Mouse (Mus musculus) erythroblast, embryonic 14.5 days (primary cell): Measurements from ENCODE around the gene Rpp25l. TPM values are rescaled to one million over a fixed set of nuclear protein-coding genes. Genes with fewer than 3 reads are reported as not detected.
"Not testable (repeated sequence)": the region's sequence is repeated elsewhere in the genome, so short reads cannot be mapped to it uniquely, and the experiment has no call there.

Experiments
- H3K27me3 ChIP-seq: 2 replicates; pipeline ENCODE4 v1.6.1; 2012; ENCODE audit warnings: inconsistent platforms; ENCODE audit not compliant: control insufficient read depth
- H3K36me3 ChIP-seq: 2 replicates; pipeline ENCODE4 v1.6.1; 2012; ENCODE audit warnings: mild to moderate bottlenecking, inconsistent platforms; ENCODE audit not compliant: control insufficient read depth
- H3K4me1 ChIP-seq: 2 replicates; pipeline ENCODE4 v1.6.1; 2012; ENCODE audit warnings: inconsistent platforms; ENCODE audit not compliant: control insufficient read depth
- H3K4me3 ChIP-seq: replicated peaks from 2 replicates; pipeline ENCODE3; 2012; ENCODE audit warnings: moderate library complexity, mild to moderate bottlenecking, inconsistent platforms
- H3K9me3 ChIP-seq: 2 replicates; pipeline ENCODE4 v1.6.1; 2012; ENCODE audit warnings: low read length, inconsistent platforms, mixed read lengths; ENCODE audit not compliant: control insufficient read depth
- GATA1 ChIP-seq: IDR thresholded peaks from 2 replicates; pipeline ENCODE4 v1.6.1; 2012; ENCODE audit warnings: low read length, inconsistent platforms, mixed read lengths
- TAL1 ChIP-seq: IDR thresholded peaks from 3 replicates; pipeline ENCODE4 v1.6.1; 2012; ENCODE audit warnings: low read length, inconsistent platforms, mixed read lengths
- polyA plus RNA-seq: library from polyadenylated mRNA; stranded (reverse); fragments of >175 nt; gene quantifications from 2 replicates; pipeline ENCODE4 v1.2.3, GENCODE M21; 2012

The Rpp25l gene
- polyA plus RNA-seq, 1 experiment: 7.5 TPM

DNA sequence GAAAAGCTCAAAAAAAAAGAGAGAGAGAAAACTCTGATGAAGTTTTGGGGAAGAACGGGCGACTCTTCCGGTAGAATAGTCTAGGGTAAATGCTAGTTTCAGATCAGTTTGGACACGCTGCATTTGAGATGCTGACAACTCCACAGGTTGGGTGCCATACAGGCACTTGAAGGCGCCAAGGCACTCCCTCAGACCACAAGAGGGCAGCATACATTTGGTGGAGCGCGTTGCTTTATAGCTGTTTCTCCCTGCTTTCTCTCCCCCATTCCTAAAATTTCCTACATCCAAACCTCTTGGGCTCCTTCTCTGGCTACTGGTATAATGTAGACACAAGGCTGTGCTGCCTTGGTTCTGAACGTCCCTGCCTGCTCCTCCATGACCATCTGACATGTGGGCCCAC is 942 bp upstream of the Rpp25l start:
- H3K27me3 ChIP-seq: no peaks in the 10 kb centered on the region
- peak overlapping the region; percentile 29 for H3K4me3 ChIP-seq
- H3K4me1 ChIP-seq: peaks cover 35% of the 10 kb centered on the region
- H3K36me3 ChIP-seq: peaks cover 65% of the 10 kb centered on the region
- TF ChIP-seq TAL1 (no peak), GATA1 (no peak)
- no peaks in the 10 kb centered on the region for H3K9me3 ChIP-seq

- Histone ChIP-seq H3K27me3 (peaks cover 10% of the 10 kb centered on the region), H3K4me1 (peaks cover 35% of the 10 kb centered on the region), H3K9me3 (no peaks in the 10 kb centered on the region), H3K36me3 (peaks cover 48% of the 10 kb centered on the region), H3K4me3 (peak overlapping the region; percentile 73)
- no peak for TF ChIP-seq TAL1
- no peak for TF ChIP-seq GATA1
Measured at GRCm38 (mm10) chr4:41712421-41713196, 725 bp downstream of the Rpp25l start.

- no peak for TF ChIP-seq TAL1
- no peak for TF ChIP-seq GATA1
- H3K27me3 ChIP-seq: peaks cover 18% of the 10 kb centered on the region
- H3K4me3 ChIP-seq: peak overlapping the region; percentile 73
- peaks cover 40% of the 10 kb centered on the region for H3K36me3 ChIP-seq
- peaks cover 41% of the 10 kb centered on the region for H3K4me1 ChIP-seq
- H3K9me3 ChIP-seq: no peaks in the 10 kb centered on the region
Measured at GRCm38 (mm10) chr4:41711705-41712375, 1.5 kb downstream of the Rpp25l start.

- Histone ChIP-seq H3K4me3 (no peak overlapping the region), H3K36me3 (peaks cover 25% of the 10 kb centered on the region), H3K4me1 (peaks cover 41% of the 10 kb centered on the region), H3K9me3 (no peaks in the 10 kb centered on the region), H3K27me3 (peaks cover 34% of the 10 kb centered on the region)
- no peak for TF ChIP-seq TAL1
Measured at GRCm38 (mm10) chr4:41710229-41710628, 3.1 kb downstream of the Rpp25l start.

- peaks cover 27% of the 10 kb centered on the region for H3K4me1 ChIP-seq
- no peak for TF ChIP-seq TAL1
- TF ChIP-seq GATA1: no peak
- H3K9me3 ChIP-seq: no peaks in the 10 kb centered on the region
- H3K36me3 ChIP-seq: peaks cover 17% of the 10 kb centered on the region
- H3K27me3 ChIP-seq: peaks cover 49% of the 10 kb centered on the region
- no peak overlapping the region for H3K4me3 ChIP-seq
Measured at GRCm38 (mm10) chr4:41708192-41708745, 5.1 kb downstream of the Rpp25l start.

- Histone ChIP-seq H3K36me3 (peaks cover 13% of the 10 kb centered on the region), H3K9me3 (no peaks in the 10 kb centered on the region), H3K4me1 (peaks cover 17% of the 10 kb centered on the region), H3K4me3 (no peak overlapping the region), H3K27me3 (peaks cover 50% of the 10 kb centered on the region)
- TF ChIP-seq GATA1 (no peak), TAL1 (no peak)
Measured at GRCm38 (mm10) chr4:41707011-41707535, 6.3 kb downstream of the Rpp25l start.

DNA sequence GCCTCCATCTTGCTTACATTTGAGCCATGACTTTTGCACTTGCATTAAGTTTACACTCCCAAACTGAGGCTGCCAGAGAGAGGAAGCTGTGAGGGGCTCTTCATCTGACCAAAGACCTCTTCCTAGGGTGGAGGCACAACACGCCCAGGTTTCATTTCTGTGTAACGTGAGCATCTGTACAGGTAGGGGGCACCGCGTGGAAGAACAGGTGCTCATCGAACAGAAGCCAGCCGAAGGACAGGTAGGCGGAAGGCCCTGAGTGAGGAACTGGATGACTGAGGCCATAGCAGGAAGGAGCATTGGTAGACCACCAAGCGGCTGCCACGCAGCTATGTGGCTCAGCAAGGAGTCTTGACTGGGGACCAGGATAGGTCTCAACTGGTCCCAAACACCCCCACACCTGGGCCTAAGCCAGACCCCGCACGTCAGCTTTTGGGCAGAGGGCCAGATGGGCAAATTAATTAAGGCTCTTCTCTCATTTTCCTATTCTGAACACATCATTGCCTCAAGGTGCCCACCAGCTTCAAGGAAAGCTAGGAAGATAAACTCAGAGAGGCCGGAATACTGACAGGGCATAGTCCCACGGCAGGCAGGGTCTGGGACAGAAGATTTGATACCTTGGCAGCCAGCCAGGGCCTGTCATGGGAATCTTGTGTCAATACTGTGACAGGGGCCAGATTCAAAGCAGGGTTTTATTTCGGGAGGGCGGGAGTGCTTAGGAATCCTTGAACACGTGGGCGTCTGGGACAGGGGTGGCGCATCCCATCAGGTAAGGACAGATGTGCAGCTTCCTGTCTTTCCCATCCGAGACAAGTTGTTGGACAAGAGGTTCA is 7.2 kb downstream of the Rpp25l start:
- Histone ChIP-seq H3K4me3 (no peak overlapping the region), H3K4me1 (peaks cover 9% of the 10 kb centered on the region), H3K36me3 (peaks cover 4% of the 10 kb centered on the region), H3K27me3 (peaks cover 50% of the 10 kb centered on the region), H3K9me3 (no peaks in the 10 kb centered on the region)
- TF ChIP-seq GATA1 (no peak), TAL1 (no peak)

GRCm38 (mm10) chr4:41704651-41705050 is 8.7 kb downstream of the Rpp25l start:
- peaks cover 50% of the 10 kb centered on the region for H3K27me3 ChIP-seq
- no peaks in the 10 kb centered on the region for H3K9me3 ChIP-seq
- H3K36me3 ChIP-seq: no peaks in the 10 kb centered on the region
- TF ChIP-seq TAL1: no peak
- TF ChIP-seq GATA1: no peak
- H3K4me1 ChIP-seq: peaks cover 6% of the 10 kb centered on the region
- no peak overlapping the region for H3K4me3 ChIP-seq

DNA sequence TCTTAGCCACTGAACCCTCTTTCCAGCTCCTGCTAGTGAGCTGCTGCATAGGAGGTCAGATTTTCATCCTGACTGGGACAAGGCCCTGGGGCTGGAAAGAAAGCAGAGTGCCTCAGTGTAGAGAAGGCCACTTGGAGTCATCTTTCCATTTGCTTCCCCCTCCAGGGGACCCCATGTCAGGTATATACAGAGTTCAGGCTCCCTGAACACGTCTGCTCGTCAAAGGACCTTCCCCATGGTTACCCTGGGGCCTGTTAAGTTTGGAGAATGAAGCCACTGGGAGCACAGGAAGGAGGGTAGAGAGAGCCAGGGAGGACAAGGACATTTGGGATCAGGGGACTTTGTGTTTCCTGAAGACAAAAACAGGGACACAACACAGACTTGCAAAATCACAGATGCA is 11.1 kb downstream of the Rpp25l start:
- H3K4me1 ChIP-seq, H3K4me3 ChIP-seq, H3K9me3 ChIP-seq, H3K36me3 ChIP-seq: not testable (repeated sequence)
- peaks cover 53% of the 10 kb centered on the region for H3K27me3 ChIP-seq

DNA sequence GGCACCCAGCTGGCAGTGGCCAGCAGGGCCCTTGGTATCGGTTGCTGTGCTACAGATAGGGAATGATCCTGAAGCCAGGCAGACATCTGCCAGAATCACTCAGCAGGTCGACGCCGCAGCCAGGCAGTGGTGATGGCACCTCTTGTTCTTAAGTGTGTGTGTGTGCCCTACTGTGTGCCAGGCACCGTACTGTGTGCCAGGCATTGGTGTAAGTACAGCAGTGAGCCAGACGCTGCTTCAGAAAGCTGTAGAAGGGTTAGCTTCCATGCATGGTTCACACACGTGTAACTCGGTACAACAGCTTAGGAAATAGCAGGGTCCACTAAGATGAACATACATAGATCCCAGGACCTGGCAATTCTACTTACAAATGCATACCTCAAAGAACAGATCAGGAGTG is 13.1 kb downstream of the Rpp25l start:
- H3K27me3 ChIP-seq: peaks cover 44% of the 10 kb centered on the region
- H3K36me3 ChIP-seq, H3K4me1 ChIP-seq, H3K4me3 ChIP-seq, H3K9me3 ChIP-seq: not testable (repeated sequence)

DNA sequence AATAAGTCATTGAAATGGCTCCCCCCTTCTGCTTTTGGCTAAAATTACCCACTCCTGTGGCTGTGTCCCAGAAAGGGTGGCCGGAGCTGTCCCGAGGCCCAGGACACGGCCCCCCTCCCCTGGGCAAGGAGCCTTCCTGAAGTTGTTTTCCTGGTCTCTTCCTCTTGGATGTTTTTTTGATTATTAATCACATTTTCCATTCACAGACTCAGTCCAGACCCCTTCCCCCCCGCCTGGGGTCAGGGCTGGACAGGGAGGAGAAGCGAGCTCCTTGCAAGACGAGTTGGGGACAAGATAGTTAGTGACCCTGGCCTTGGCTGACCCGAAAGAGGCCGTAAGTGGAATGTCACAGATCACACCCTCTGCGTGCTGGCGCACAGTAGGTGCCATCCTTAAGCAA is 13.6 kb downstream of the Rpp25l start, which contains the start of gene Il11ra1:
Gene Il11ra1 (plus strand): TSS at position 207 of the 400 bp plus-strand sequence.
- H3K27me3 ChIP-seq: peaks cover 40% of the 10 kb centered on the region
- H3K9me3 ChIP-seq, H3K36me3 ChIP-seq, H3K4me3 ChIP-seq, H3K4me1 ChIP-seq: not testable (repeated sequence)

DNA sequence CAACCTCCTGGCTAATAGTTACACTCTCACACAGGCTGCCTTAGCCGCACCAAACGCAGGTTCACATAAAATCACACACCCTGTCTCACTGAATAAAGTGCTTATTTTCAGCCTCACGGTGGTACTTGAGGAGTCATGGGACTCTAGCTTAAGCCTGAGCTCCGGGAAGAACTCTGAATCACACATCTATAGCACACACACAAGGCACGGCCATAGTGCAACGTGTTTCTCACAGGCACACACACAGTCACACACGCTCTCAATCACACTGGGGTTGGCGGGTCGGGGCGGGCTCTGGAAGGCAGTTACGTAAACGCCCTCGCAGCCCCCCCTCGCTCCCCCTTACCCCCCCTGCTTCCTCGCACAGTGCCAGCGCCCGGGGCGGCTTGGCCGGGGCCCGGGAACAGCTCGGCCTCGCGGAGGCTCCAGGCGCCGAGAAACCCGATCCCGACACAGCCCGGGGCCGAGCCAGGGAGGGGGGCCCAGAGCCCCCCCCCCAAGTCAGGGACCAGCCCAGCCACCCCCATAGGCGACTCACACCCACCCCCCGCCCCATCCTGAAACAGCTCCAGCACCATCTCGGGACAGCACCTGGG is 14.8 kb downstream of the Rpp25l start:
- not testable (repeated sequence) for H3K4me3 ChIP-seq, H3K9me3 ChIP-seq, H3K4me1 ChIP-seq, H3K36me3 ChIP-seq
- peaks cover 39% of the 10 kb centered on the region for H3K27me3 ChIP-seq
